Mouse (Mus musculus) spleen, adult 2 months (tissue): ENCODE data around the gene Emg1. TPM values are rescaled to one million over a fixed set of nuclear protein-coding genes. Genes with fewer than 3 reads are reported as not detected.

Experiments
- DNase-seq, 2 experiments: peaks; one replicate each; pipeline versions ENCODE4 v3.0.0 to v3.0.0-alpha.2; 2012 to 2021; ENCODE audit warnings: low spot score in 2 of 2, low read depth in 1 of 2
- H3K27ac ChIP-seq: fragments of 200-500 bp; 2 replicates; pipeline ENCODE4 v1.5.1; 2012; ENCODE audit warnings: low read length, inconsistent platforms; ENCODE audit not compliant: insufficient read depth
- H3K27me3 ChIP-seq: fragments of 200-500 bp; 2 replicates; pipeline ENCODE4 v1.6.1; 2012; ENCODE audit warnings: mild to moderate bottlenecking, moderate library complexity, low read length, inconsistent platforms; ENCODE audit not compliant: control insufficient read depth, insufficient read depth
- H3K36me3 ChIP-seq: fragments of 200-500 bp; 2 replicates; pipeline ENCODE4 v1.6.1; 2012; ENCODE audit warnings: mild to moderate bottlenecking, low read length, inconsistent platforms; ENCODE audit not compliant: control insufficient read depth, insufficient read depth
- H3K4me1 ChIP-seq: fragments of 200-500 bp; 2 replicates; pipeline ENCODE4 v1.6.1; 2011; ENCODE audit warnings: inconsistent platforms; ENCODE audit not compliant: control insufficient read depth, insufficient read depth, insufficient read length
- H3K4me3 ChIP-seq: fragments of 200-500 bp; 2 replicates; pipeline ENCODE4 v1.5.1; 2011; ENCODE audit warnings: mild to moderate bottlenecking, inconsistent platforms; ENCODE audit not compliant: insufficient read depth, insufficient read length; ENCODE audit errors: extremely low read depth
- CTCF ChIP-seq: fragments of 200-500 bp; IDR thresholded peaks from 2 replicates; pipeline ENCODE4 v1.5.1; 2011; ENCODE audit warnings: mild to moderate bottlenecking, inconsistent platforms; ENCODE audit not compliant: insufficient read depth, insufficient read length, insufficient replicate concordance; ENCODE audit errors: extremely low read depth
- POLR2A ChIP-seq: fragments of 200-500 bp; IDR thresholded peaks from 2 replicates; pipeline ENCODE4 v1.6.1; 2011; ENCODE audit warnings: low read depth, low read length, inconsistent platforms
- WGBS: fragments of 180-500 bp; shearing (Covaris S2); methylation state at CpG from one replicate; pipeline ENCODE4 v1.1.7; 2018; 5-methylcytosine and 5-hydroxymethylcytosine counted together
- polyA plus RNA-seq: library from polyadenylated mRNA; depleted of rRNA; stranded (reverse); fragments of >200 nt; gene quantifications from 2 replicates; pipeline ENCODE4 v1.2.3, GENCODE M21; 2012

Gene Emg1
- polyA plus RNA-seq, 1 experiment: 47.9 TPM

- peaks cover 48% of the 10 kb centered on the region; the same call in 1 of the 2 replicates for H3K4me1 ChIP-seq
- DNase-seq: peak in 1 of 2 experiments; percentile 9
- 50% methylated on average over 6 of the region's 6 CpGs for WGBS
- no peak for TF ChIP-seq POLR2A
- TF ChIP-seq CTCF: no peak
- peaks cover 47% of the 10 kb centered on the region for H3K36me3 ChIP-seq
- no peaks in the 10 kb centered on the region for H3K27me3 ChIP-seq
- H3K27ac ChIP-seq: peak overlapping the region; percentile 90
- H3K4me3 ChIP-seq: peak overlapping the region; percentile 48
These were observed 11.0 kb upstream of the Emg1 start for GRCm38 (mm10) chr6:124722876-124723473.

- Histone ChIP-seq H3K4me3 (no peak overlapping the region), H3K27ac (peak overlapping the region; percentile 80), H3K27me3 (no peaks in the 10 kb centered on the region), H3K4me1 (peaks cover 43% of the 10 kb centered on the region; the same call in 1 of the 2 replicates), H3K36me3 (peaks cover 36% of the 10 kb centered on the region)
- DNase-seq: peak; percentile 63 to 65
- 11% methylated on average over 11 of the region's 11 CpGs for WGBS
- TF ChIP-seq CTCF: no peak
- no peak for TF ChIP-seq POLR2A
These were observed 8.9 kb upstream of the Emg1 start for GRCm38 (mm10) chr6:124720904-124721303.

- no peak for TF ChIP-seq POLR2A
- TF ChIP-seq CTCF: no peak
- peaks cover 35% of the 10 kb centered on the region for H3K36me3 ChIP-seq
- no peak for DNase-seq
- no peaks in the 10 kb centered on the region for H3K27me3 ChIP-seq
- peaks cover 32% of the 10 kb centered on the region; the same call in 1 of the 2 replicates for H3K4me1 ChIP-seq
- WGBS: 75% methylated on average over 7 of the region's 7 CpGs
- H3K27ac ChIP-seq: peak overlapping the region; percentile 6; the same call in 1 of the 2 replicates
- H3K4me3 ChIP-seq: no peak overlapping the region
These were observed 7.5 kb upstream of the Emg1 start for GRCm38 (mm10) chr6:124719354-124719978.

- H3K4me1 ChIP-seq: peaks cover 28% of the 10 kb centered on the region; the same call in 1 of the 2 replicates
- no peak overlapping the region for H3K4me3 ChIP-seq
- no peaks in the 10 kb centered on the region for H3K27me3 ChIP-seq
- WGBS: 88% methylated on average over 15 of the region's 16 CpGs
- peaks cover 35% of the 10 kb centered on the region for H3K36me3 ChIP-seq
- no peak for DNase-seq
- H3K27ac ChIP-seq: peak overlapping the region; percentile 6; the same call in 1 of the 2 replicates
- no peak for TF ChIP-seq POLR2A
- TF ChIP-seq CTCF: no peak
These were observed 6.7 kb upstream of the Emg1 start for GRCm38 (mm10) chr6:124718703-124719102.

GRCm38 (mm10) chr6:124717968-124718367 is 6.0 kb upstream of the Emg1 start:
- TF ChIP-seq CTCF (no peak), POLR2A (no peak)
- DNase-seq: no peak
- Histone ChIP-seq H3K4me1 (peaks cover 25% of the 10 kb centered on the region; the same call in 1 of the 2 replicates), H3K27me3 (no peaks in the 10 kb centered on the region), H3K36me3 (peaks cover 34% of the 10 kb centered on the region), H3K27ac (no peak overlapping the region), H3K4me3 (no peak overlapping the region)
- whole genome bisulfite sequencing: 91% methylated on average over 13 of the region's 13 CpGs

- Histone ChIP-seq H3K4me3 (no peak overlapping the region), H3K27ac (no peak overlapping the region; the same call in 1 of the 2 replicates), H3K36me3 (peaks cover 34% of the 10 kb centered on the region), H3K27me3 (no peaks in the 10 kb centered on the region), H3K4me1 (peaks cover 24% of the 10 kb centered on the region; the same call in 1 of the 2 replicates)
- DNase-seq: peak in 1 of 2 experiments; percentile 71
- WGBS: 61% methylated on average over 20 of the region's 20 CpGs
- TF ChIP-seq CTCF (peak; percentile 90), POLR2A (no peak)
These were observed 5.0 kb upstream of the Emg1 start for GRCm38 (mm10) chr6:124716864-124717490.
